Mouse (Mus musculus) megakaryocyte, embryonic 14.5 days (primary cell): Measurements from ENCODE around the gene Cda. TPM values are rescaled to one million over a fixed set of nuclear protein-coding genes. Genes with fewer than 3 reads are reported as not detected.

ENCODE experiments used
- H3K27me3 ChIP-seq: replicated peaks from 2 replicates; pipeline ENCODE3; 2012; ENCODE audit warnings: inconsistent platforms
- H3K36me3 ChIP-seq: replicated peaks from 2 replicates; pipeline ENCODE3; 2012; ENCODE audit warnings: low read length, inconsistent platforms, mixed read lengths
- H3K4me1 ChIP-seq: 2 replicates; pipeline ENCODE4 v1.6.1; 2012; ENCODE audit warnings: inconsistent platforms
- H3K4me3 ChIP-seq: replicated peaks from 2 replicates; pipeline ENCODE3; 2012; ENCODE audit warnings: moderate library complexity, mild to moderate bottlenecking, inconsistent platforms
- H3K9me3 ChIP-seq: 2 replicates; pipeline ENCODE4 v1.6.1; 2012; ENCODE audit warnings: inconsistent platforms
- FLI1 ChIP-seq: IDR thresholded peaks from 2 replicates; pipeline ENCODE4 v1.6.1; 2012; ENCODE audit warnings: low read length, inconsistent platforms, mixed read lengths
- GATA1 ChIP-seq: IDR thresholded peaks from 3 replicates; pipeline ENCODE4 v1.6.1; 2012; ENCODE audit warnings: mixed read lengths, low read length, inconsistent platforms, borderline replicate concordance
- polyA plus RNA-seq: library from polyadenylated mRNA; stranded (reverse); fragments of >175 nt; gene quantifications from 2 replicates; pipeline ENCODE4 v1.2.3, GENCODE M21; 2012; ENCODE audit warnings: low replicate concordance; ENCODE audit not compliant: insufficient read depth

Cda gene
- polyA plus RNA-seq, 1 experiment, result 14.9 TPM

DNA sequence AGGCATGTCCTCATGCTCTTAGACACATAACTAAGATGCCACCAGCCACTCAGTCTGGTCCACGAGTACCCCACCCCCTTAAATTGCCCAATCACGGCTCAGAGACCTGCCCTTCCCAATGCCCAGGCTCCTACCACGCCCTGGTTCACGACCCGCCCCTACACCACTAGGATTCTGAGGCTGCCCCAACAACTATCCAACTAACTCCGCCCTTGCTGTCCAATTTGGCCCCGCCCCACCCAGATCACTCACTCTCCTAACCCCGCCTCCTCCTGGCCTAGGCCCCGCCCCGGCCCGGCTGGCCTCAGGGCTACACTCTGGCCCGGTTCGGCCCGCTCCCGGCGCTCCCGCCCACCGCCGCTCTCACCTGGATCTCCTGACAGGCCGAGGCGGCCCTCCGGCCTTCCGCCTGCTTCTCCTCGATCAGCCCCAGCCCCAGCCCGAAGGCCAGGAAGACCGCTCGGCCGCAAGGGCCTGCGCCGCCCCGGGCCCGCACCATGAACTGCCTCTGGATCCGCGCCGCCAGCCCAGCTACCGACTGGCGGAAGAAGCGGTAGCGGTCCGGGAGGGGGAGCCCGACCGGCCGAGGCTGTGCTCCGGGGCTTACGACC is 42.2 kb downstream of the Cda start:
- Histone ChIP-seq H3K36me3 (peaks cover 3% of the 10 kb centered on the region), H3K4me3 (peak overlapping the region; percentile 94), H3K9me3 (peaks cover 15% of the 10 kb centered on the region; the same call in 1 of the 2 replicates), H3K27me3 (peaks cover 25% of the 10 kb centered on the region), H3K4me1 (peaks cover 40% of the 10 kb centered on the region)
- no peak for TF ChIP-seq FLI1
- TF ChIP-seq GATA1, result no peak

DNA sequence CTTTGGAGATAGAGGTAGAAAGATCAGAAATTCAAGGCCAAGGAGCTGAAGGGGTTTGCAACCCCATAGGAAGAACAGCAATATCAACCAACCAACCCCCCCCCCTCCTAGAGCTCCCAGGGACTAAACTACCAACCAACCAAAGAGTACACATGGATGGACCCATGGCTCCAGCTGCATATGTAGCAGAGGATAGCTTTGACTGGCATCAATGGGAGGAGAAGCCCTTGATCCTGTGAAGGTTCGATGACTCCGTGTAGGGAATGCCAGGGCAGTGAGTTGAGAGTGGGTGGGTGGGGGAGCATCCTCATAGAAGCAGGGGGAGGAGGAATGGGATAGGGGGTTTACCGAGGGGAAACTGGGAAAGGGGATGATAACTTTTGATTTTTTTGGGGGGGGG is 43.3 kb downstream of the Cda start:
- peaks cover 14% of the 10 kb centered on the region; the same call in 1 of the 2 replicates for H3K9me3 ChIP-seq
- TF ChIP-seq GATA1 (no peak), FLI1 (no peak)
- H3K36me3 ChIP-seq, result peaks cover 13% of the 10 kb centered on the region
- H3K27me3 ChIP-seq, result peaks cover 15% of the 10 kb centered on the region
- peaks cover 46% of the 10 kb centered on the region for H3K4me1 ChIP-seq
- H3K4me3 ChIP-seq, result no peak overlapping the region

DNA sequence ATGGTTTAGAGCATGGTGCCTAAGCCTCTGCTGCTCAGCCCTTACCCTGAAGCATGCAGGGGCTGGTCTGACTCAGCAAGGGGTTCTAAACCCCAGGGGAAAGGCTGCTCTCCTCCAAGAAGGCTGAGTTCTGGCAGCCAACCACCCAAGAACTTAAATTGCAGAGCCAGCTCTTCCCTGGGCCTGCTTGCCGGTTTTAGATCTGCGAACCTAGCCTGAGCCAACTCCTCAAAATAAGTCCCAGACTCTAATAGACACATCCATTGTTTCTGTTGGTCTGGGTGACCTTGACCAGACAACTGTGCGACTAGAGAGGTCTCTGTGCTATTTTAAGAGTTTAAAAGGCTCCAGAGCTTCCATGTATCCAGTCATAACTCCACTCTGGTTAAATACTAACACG is 44.0 kb downstream of the Cda start:
- H3K9me3 ChIP-seq, result peaks cover 9% of the 10 kb centered on the region; the same call in 1 of the 2 replicates
- H3K36me3 ChIP-seq, result peaks cover 17% of the 10 kb centered on the region
- no peak for TF ChIP-seq GATA1
- no peak for TF ChIP-seq FLI1
- H3K27me3 ChIP-seq, result peaks cover 9% of the 10 kb centered on the region
- H3K4me1 ChIP-seq, result peaks cover 53% of the 10 kb centered on the region
- no peak overlapping the region for H3K4me3 ChIP-seq

DNA sequence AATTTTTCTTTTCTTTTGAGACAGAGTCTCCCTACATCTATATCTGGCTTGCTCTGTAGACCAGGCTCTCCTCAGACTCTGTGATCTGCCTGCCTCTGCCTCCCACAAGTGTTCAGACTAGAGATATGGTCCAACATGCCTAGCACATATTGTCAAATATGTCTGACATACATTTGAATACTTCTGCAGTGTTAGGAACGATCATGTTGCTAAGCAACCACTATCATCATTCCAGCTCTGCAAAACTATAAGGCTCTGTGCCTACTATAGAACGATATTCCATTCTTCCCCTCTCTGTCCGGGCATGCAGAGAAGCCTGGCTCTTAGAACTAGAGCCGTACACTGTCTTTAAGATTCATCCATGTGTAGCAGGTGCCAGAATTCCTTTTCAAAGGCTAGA is 45.1 kb downstream of the Cda start:
- Histone ChIP-seq H3K4me1 (peaks cover 59% of the 10 kb centered on the region), H3K4me3 (no peak overlapping the region), H3K27me3 (peaks cover 7% of the 10 kb centered on the region), H3K9me3 (no peaks in the 10 kb centered on the region), H3K36me3 (peaks cover 27% of the 10 kb centered on the region)
- TF ChIP-seq GATA1 (no peak), FLI1 (no peak)

DNA sequence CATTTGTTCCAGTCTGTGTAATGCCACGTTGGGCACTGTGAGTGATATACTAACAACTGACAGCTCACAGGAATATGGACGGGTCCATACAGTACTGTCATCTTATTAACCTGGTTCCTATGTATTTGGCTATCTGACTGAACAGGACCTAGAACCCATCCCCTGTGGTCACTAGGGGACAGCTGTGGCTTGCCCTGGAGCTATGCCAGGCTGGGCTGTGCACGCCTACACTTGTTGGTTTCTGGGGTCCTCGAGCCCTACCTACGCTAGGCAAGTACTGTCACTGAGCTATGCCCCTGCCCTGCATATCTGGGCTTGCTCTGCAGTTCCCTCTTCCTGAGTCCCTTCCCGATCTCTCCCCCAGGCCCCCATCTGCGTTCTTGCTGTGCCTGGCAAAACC is 46.3 kb downstream of the Cda start:
- no peak overlapping the region for H3K4me3 ChIP-seq
- H3K4me1 ChIP-seq, result peaks cover 57% of the 10 kb centered on the region
- no peak for TF ChIP-seq FLI1
- TF ChIP-seq GATA1, result no peak
- H3K9me3 ChIP-seq, result peaks cover 2% of the 10 kb centered on the region; the same call in 1 of the 2 replicates
- peaks cover 39% of the 10 kb centered on the region for H3K36me3 ChIP-seq
- peaks cover 7% of the 10 kb centered on the region for H3K27me3 ChIP-seq

DNA sequence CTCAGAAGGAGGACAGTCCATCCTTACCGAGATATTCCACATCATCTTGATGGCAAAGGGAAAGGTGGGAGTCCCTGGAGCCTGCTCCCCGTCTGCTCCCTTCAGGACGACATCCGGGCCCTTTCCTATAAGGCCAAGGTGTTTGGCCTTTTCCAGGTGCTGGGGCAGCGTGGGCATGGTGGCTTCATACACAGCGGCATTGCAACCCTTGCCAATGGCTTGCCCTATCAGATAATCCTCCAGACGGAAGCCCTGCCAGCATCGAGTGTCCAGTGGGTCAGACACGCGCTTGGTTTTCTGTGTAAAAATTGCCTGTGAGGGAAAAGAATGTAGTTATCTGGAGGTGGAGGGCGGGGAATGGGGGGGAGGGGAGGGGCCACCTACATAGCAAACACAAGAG is 47.1 kb downstream of the Cda start:
- no peak overlapping the region for H3K4me3 ChIP-seq
- peaks cover 57% of the 10 kb centered on the region for H3K4me1 ChIP-seq
- TF ChIP-seq FLI1 (no peak), GATA1 (no peak)
- H3K9me3 ChIP-seq, result peaks cover 4% of the 10 kb centered on the region; the same call in 1 of the 2 replicates
- peaks cover 46% of the 10 kb centered on the region for H3K36me3 ChIP-seq
- H3K27me3 ChIP-seq, result peaks cover 7% of the 10 kb centered on the region

DNA sequence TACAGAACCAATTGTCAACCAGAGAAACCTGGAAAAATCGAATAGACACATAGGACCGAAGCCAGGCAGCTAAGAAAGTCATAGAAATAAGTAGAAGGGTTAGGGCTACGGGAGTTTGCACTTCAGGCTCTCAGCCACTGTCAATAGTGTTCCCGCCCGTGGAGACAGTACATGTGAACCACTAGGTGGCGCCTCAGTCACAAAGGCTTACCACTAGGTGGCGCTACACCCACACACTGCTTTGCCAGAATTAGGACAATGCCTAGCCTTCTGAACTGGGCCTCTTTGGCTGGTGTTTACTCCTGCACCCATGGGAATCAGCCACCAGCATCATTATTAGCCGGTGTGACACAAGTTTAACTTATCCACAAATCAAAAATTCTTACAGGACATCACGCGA is 48.3 kb downstream of the Cda start:
- H3K4me1 ChIP-seq, result peaks cover 52% of the 10 kb centered on the region
- peaks cover 58% of the 10 kb centered on the region for H3K36me3 ChIP-seq
- peaks cover 4% of the 10 kb centered on the region; the same call in 1 of the 2 replicates for H3K9me3 ChIP-seq
- no peak overlapping the region for H3K4me3 ChIP-seq
- no peak for TF ChIP-seq FLI1
- no peak for TF ChIP-seq GATA1
- peaks cover 7% of the 10 kb centered on the region for H3K27me3 ChIP-seq

DNA sequence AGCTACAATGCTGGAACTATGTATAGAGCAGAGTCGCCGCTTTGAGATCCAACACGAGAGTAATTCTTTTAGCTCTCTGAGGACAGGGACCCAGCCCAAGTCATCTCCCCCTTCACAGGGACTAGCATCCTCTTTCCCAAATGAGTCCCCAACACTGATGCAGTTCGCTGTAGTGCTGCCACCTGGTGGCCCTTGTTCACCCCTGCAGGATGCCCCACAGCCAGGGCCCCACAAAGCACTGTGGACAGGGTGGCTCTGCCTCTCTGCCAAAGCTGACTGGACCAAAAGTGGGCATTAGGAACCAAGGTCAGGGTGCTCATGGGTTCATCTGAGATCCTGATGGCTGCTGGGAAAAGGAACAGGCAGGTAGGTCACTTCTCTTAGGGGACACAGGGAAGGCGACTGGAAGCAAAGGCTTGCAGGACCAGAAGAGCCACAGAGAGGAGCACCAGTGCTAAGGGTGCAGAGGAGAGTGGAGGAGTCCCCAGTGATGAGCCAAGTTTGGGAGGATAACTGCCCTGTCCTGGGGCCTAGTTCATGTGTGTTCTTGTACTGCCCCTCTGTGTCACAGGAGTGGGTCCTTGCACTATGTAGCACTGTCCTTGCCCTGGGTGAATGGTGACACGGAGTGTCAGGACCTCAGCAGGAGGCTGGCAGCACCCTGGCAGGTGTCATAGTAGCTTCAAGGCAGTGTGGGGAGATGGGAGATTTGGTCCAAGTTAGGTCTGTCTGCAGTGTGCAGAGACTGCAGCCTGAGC is 49.1 kb downstream of the Cda start:
- Histone ChIP-seq H3K9me3 (peaks cover 4% of the 10 kb centered on the region; the same call in 1 of the 2 replicates), H3K36me3 (peaks cover 66% of the 10 kb centered on the region), H3K27me3 (peaks cover 7% of the 10 kb centered on the region), H3K4me1 (peaks cover 46% of the 10 kb centered on the region), H3K4me3 (no peak overlapping the region)
- TF ChIP-seq GATA1, result no peak
- TF ChIP-seq FLI1, result no peak

DNA sequence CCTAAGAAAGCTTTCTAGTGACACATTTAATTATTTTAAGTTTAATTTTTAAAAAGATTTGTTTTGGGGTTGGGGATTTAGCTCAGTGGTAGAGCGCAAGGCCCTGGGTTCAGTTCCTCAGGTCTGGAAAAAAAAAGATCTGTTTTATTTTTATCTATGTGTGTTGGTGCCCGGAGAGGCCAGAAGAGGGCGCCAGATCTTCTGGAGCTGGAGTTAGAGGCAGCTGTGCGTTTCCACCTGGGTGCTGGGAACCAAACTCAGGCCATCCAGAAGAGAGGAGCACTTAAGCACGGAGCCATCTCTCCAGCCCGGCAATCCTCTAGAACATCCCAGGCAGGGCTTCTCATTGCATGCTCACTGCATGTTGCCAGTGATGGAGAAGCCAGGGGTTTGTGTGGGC is 51.4 kb downstream of the Cda start:
- Histone ChIP-seq H3K9me3 (peaks cover 4% of the 10 kb centered on the region; the same call in 1 of the 2 replicates), H3K27me3 (no peaks in the 10 kb centered on the region), H3K4me3 (no peak overlapping the region), H3K4me1 (peaks cover 31% of the 10 kb centered on the region), H3K36me3 (peaks cover 90% of the 10 kb centered on the region)
- TF ChIP-seq GATA1 (no peak), FLI1 (no peak)

DNA sequence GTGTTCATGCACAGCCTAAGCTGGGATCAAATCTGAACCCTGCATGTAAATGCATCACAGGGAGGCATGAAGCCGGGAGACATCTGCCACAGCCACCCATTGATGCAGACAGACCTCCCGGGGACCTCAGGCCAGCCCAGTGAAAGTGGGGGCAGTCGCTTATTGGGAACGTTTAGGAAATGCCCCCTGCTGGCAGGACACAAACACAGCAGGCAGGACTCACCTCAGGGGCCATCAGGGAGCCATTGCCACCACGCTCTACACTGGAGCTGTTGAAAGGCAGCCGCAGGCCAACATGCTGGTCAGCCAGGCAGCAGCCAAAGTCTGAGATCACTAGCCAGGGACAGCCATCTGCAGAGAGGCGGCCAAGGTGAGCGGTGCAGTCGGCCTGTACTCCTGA is 52.0 kb downstream of the Cda start:
- H3K9me3 ChIP-seq, result peaks cover 4% of the 10 kb centered on the region; the same call in 1 of the 2 replicates
- no peaks in the 10 kb centered on the region for H3K27me3 ChIP-seq
- peaks cover 95% of the 10 kb centered on the region for H3K36me3 ChIP-seq
- H3K4me3 ChIP-seq, result no peak overlapping the region
- H3K4me1 ChIP-seq, result peaks cover 27% of the 10 kb centered on the region
- TF ChIP-seq GATA1, result no peak
- TF ChIP-seq FLI1, result no peak
